Mouse (Mus musculus): ENCODE results near the gene Hbp1.

GRCm38 (mm10) chr12:31939026-31939425, 11.3 kb downstream of the Hbp1 start:
- TF ChIP-seq CTCF (IDR thresholded peaks at IDR 0.05; ENCODE audit: borderline replicate concordance, insufficient read depth, low read depth, low read length) (no peak), POLR2A (IDR thresholded peaks at IDR 0.05; ENCODE audit: borderline replicate concordance, insufficient read depth, low read length) (no peak)
